In genomic region chr13:84566533-84566832, GRCm38 (mm10) we compare ENCODE assay signal across 13 mouse cellular contexts.
A peak's percentile ranks its signal among the peaks of the same experiment; 100 is the strongest.
DNase-seq lines count a peak whose midpoint lies in the region; ATAC-seq lines count a peak whose summit lies in the region.
"Had no signal": no experiment of that assay in that cellular context is flagged by ENCODE, and none has a peak within 500 bp of the region (broad histone marks: within the 10 kb centered on the region; RNA-seq: fewer than 3 reads in every experiment).

No protein-coding gene starts in this region.

- H3K9me3 ChIP-seq in midbrain, embryonic 11.5 days (ENCODE audit: control insufficient read depth, low read length) = no peaks in the 10 kb centered on the region
- H3K9me3 ChIP-seq: embryonic facial prominence, embryonic 15.5 days; kidney, embryonic 15.5 days; limb, embryonic 10.5 days had no signal

- H3K27ac ChIP-seq in midbrain, embryonic 11.5 days (ENCODE audit: low read depth, low read length) = 0 out of 2 replicates have a peak overlapping the region, but pooled peaks have one; percentile 3
- H3K27ac ChIP-seq: embryonic facial prominence, embryonic 15.5 days; kidney, embryonic 15.5 days; limb, embryonic 10.5 days had no signal

- H3K27me3 ChIP-seq in midbrain, embryonic 11.5 days (ENCODE audit: control insufficient read depth, insufficient read depth, low read length) = no peaks in the 10 kb centered on the region
- H3K27me3 ChIP-seq: embryonic facial prominence, embryonic 15.5 days; kidney, embryonic 15.5 days had no signal

- H3K4me2 ChIP-seq in midbrain, embryonic 11.5 days = no peak overlapping the region
- H3K4me2 ChIP-seq: embryonic facial prominence, embryonic 15.5 days; kidney, embryonic 15.5 days had no signal

- WGBS in midbrain, embryonic 11.5 days = 82% methylated on average over 6 of the region's 6 CpGs

- ATAC-seq in midbrain, embryonic 11.5 days (ENCODE audit: low FRiP score) = no peak

- H3K4me1 ChIP-seq in midbrain, embryonic 11.5 days (ENCODE audit: control insufficient read depth, insufficient read depth, low read length) = peaks cover 11% of the 10 kb centered on the region
- H3K4me1 ChIP-seq: embryonic facial prominence, embryonic 15.5 days; kidney, embryonic 15.5 days; limb, embryonic 10.5 days had no signal

- no peak overlapping the region for H3K9ac ChIP-seq in midbrain, embryonic 11.5 days (ENCODE audit: low read length)
- H3K9ac ChIP-seq: embryonic facial prominence, embryonic 15.5 days; kidney, embryonic 15.5 days had no signal

- no peak overlapping the region for H3K4me3 ChIP-seq in midbrain, embryonic 11.5 days (ENCODE audit: low read depth, low read length)
- H3K4me3 ChIP-seq: embryonic facial prominence, embryonic 15.5 days; kidney, embryonic 15.5 days; limb, embryonic 10.5 days had no signal

- intact Hi-C loops in heart, postnatal 10 days (cut with DNase I) = no loop called here

- DNase-seq in adrenal gland, postnatal 25 days = peak; percentile 1
- no peak for DNase-seq in adrenal gland, postnatal 4 days (ENCODE audit: low spot score in 2 of 2)
- DNase-seq in right cerebral cortex, postnatal 4 days = peak; percentile 4
- no peak for DNase-seq in right cerebral cortex, postnatal 36 days (ENCODE audit: low spot score in 2 of 2)
- DNase-seq in midbrain, embryonic 11.5 days (ENCODE audit: low spot score, missing footprints) = no peak
- DNase-seq in urinary bladder, postnatal 14 days (ENCODE audit: low spot score) = no peak
- no peak for DNase-seq in B cell, adult 2 months
- DNase-seq in heart, postnatal 10 days = no peak
- DNase-seq: lung, postnatal 36 days; retina, postnatal 1 day had no signal

- H3K36me3 ChIP-seq in midbrain, embryonic 11.5 days (ENCODE audit: control insufficient read depth, insufficient read depth, low read length) = no peaks in the 10 kb centered on the region
- H3K36me3 ChIP-seq: embryonic facial prominence, embryonic 15.5 days; kidney, embryonic 15.5 days; limb, embryonic 10.5 days had no signal

Comparison
In these comparisons a context has a peak if more than half of its experiments do, and no peak if none do; other contexts are left out.
1. DNase-seq: peak in adrenal gland, postnatal 25 days (single experiment) and right cerebral cortex, postnatal 4 days (single experiment); none in adrenal gland, postnatal 4 days (0 of 2), right cerebral cortex, postnatal 36 days (0 of 2), midbrain, embryonic 11.5 days (single experiment), urinary bladder, postnatal 14 days (single experiment), B cell, adult 2 months (0 of 2) and heart, postnatal 10 days (0 of 2).